Comparison of ENCODE assay signal across 23 mouse cellular contexts in the genomic region with DNA sequence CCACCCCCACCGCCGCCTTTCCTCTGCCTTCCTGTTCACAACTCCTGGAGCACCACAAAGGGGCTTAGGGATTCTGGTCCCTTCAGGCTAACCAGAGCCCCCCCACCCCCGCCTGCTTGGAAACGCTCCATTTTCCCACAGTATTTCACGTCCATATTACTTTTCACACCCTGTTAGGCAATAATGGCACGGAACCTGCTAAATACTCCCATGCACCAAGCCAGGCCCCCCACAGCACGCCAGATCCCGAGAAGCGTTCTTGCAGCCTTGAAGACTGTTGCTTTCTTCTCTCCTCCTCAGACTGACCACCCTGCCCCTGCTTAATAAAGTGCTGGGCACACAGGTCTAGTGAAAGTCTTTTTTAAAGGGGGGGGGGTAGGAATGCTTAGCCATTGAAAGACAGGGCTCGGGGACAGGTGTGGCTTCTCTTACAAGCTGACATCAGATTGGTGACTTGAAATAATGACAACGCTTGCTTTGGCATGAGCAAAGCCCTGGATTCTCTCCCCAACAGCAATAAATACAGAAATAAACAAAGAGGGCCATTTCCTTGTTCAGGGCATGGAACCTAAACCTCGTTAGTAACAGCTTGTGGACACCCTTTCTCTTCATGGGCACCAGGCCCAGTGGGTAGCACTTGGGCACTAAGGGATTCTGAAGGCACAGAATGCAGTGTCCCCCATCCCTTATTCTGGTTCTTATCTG. TPM values are rescaled to one million over a fixed set of nuclear protein-coding genes. Genes with fewer than 3 reads are reported as not detected.
A peak's percentile ranks its signal among the peaks of the same experiment; 100 is the strongest.
DNase-seq lines count a peak whose midpoint lies in the region; ATAC-seq lines count a peak whose summit lies in the region.
"Had no signal": no experiment of that assay in that cellular context is flagged by ENCODE, and none has a peak within 500 bp of the region (broad histone marks: within the 10 kb centered on the region; RNA-seq: fewer than 3 reads in every experiment).

No protein-coding gene starts in this region.

- no peak for ATAC-seq in midbrain, embryonic 11.5 days (ENCODE audit: low FRiP score)
- ATAC-seq in midbrain, embryonic 16.5 days: no peak
- peak; percentile 45; the same call in 1 of the 2 replicates for ATAC-seq in limb, embryonic 12.5 days (ENCODE audit: insufficient number of reproducible peaks, insufficient read depth, low FRiP score, low TSS enrichment, low read depth)
- ATAC-seq: lung, postnatal 0 days; midbrain, embryonic 15.5 days had no signal

- H3K4me1 ChIP-seq in heart, embryonic 10.5 days: peaks cover 62% of the 10 kb centered on the region
- peaks cover 5% of the 10 kb centered on the region for H3K4me1 ChIP-seq in midbrain, embryonic 11.5 days (ENCODE audit: control insufficient read depth, insufficient read depth, low read length)
- H3K4me1 ChIP-seq in midbrain, embryonic 16.5 days (ENCODE audit: control insufficient read depth, insufficient read depth, low read length): peaks cover 4% of the 10 kb centered on the region; the same call in 1 of the 2 replicates
- H3K4me1 ChIP-seq in limb, embryonic 12.5 days (replicated peaks): peaks cover 85% of the 10 kb centered on the region

- H3K9ac ChIP-seq in midbrain, embryonic 11.5 days (ENCODE audit: low read length): no peak overlapping the region
- H3K9ac ChIP-seq in midbrain, embryonic 16.5 days (ENCODE audit: low read depth, low read length): no peak overlapping the region
- peak overlapping the region; percentile 63; the same call in 1 of the 2 replicates for H3K9ac ChIP-seq in limb, embryonic 12.5 days (replicated peaks)
- H3K9ac ChIP-seq: embryonic facial prominence, embryonic 12.5 days; midbrain, embryonic 15.5 days had no signal

- peaks cover 6% of the 10 kb centered on the region; the same call in 1 of the 2 replicates for H3K36me3 ChIP-seq in heart, embryonic 10.5 days
- H3K36me3 ChIP-seq in midbrain, embryonic 11.5 days (ENCODE audit: control insufficient read depth, insufficient read depth, low read length): no peaks in the 10 kb centered on the region
- H3K36me3 ChIP-seq in midbrain, embryonic 16.5 days (ENCODE audit: control insufficient read depth, insufficient read depth, low read length): no peaks in the 10 kb centered on the region
- no peaks in the 10 kb centered on the region for H3K36me3 ChIP-seq in limb, embryonic 12.5 days
- H3K36me3 ChIP-seq: embryonic facial prominence, embryonic 12.5 days; midbrain, embryonic 15.5 days had no signal

- H3K9me3 ChIP-seq in heart, embryonic 10.5 days: no peaks in the 10 kb centered on the region
- no peaks in the 10 kb centered on the region for H3K9me3 ChIP-seq in midbrain, embryonic 11.5 days (ENCODE audit: control insufficient read depth, low read length)
- no peaks in the 10 kb centered on the region for H3K9me3 ChIP-seq in midbrain, embryonic 16.5 days (replicated peaks; ENCODE audit: control insufficient read depth, low read length, poor library complexity, severe bottlenecking)
- no peaks in the 10 kb centered on the region for H3K9me3 ChIP-seq in limb, embryonic 12.5 days
- H3K9me3 ChIP-seq: embryonic facial prominence, embryonic 12.5 days; midbrain, embryonic 15.5 days had no signal

- WGBS in heart, embryonic 10.5 days: 38% methylated on average over 10 of the region's 12 CpGs
- 2% methylated on average over 12 of the region's 12 CpGs for WGBS in midbrain, embryonic 11.5 days
- 3% methylated on average over 10 of the region's 12 CpGs for WGBS in midbrain, embryonic 16.5 days
- WGBS in limb, embryonic 12.5 days: 13% methylated on average over 10 of the region's 12 CpGs

- peaks cover 62% of the 10 kb centered on the region for H3K27me3 ChIP-seq in heart, embryonic 10.5 days (ENCODE audit: insufficient read depth, poor library complexity, severe bottlenecking)
- H3K27me3 ChIP-seq in midbrain, embryonic 11.5 days (ENCODE audit: control insufficient read depth, insufficient read depth, low read length): peaks cover 98% of the 10 kb centered on the region
- H3K27me3 ChIP-seq in midbrain, embryonic 16.5 days (ENCODE audit: control insufficient read depth, insufficient read depth, low read depth, low read length): peaks cover 91% of the 10 kb centered on the region
- H3K27me3 ChIP-seq in limb, embryonic 12.5 days: peaks cover 80% of the 10 kb centered on the region

- DNase-seq in heart, embryonic 10.5 days (ENCODE audit: low spot score): peak; percentile 51
- no peak for DNase-seq in heart, adult 18-20 months
- peak; percentile 84 for DNase-seq in midbrain, embryonic 11.5 days (ENCODE audit: low spot score, missing footprints)
- DNase-seq in embryo, embryonic 11 days: peak; percentile 14
- no peak for DNase-seq in yolk sac, embryonic 10.5 days (ENCODE audit: low spot score)
- DNase-seq in left cerebral cortex, postnatal 36 days (ENCODE audit: low spot score in 2 of 2): no peak
- DNase-seq: adrenal gland, postnatal 25 days; B cell, adult 2 months; cerebellum, adult 11-12 months; cerebellum, postnatal 25 days; heart, postnatal 36 days; kidney, adult 11 months; liver; right cerebral cortex, postnatal 25 days; thymus, postnatal 14 days had no signal

- peak overlapping the region; percentile 91; the same call in 1 of the 2 replicates for H3K27ac ChIP-seq in heart, embryonic 10.5 days
- no peak overlapping the region for H3K27ac ChIP-seq in midbrain, embryonic 11.5 days (ENCODE audit: low read depth, low read length)
- H3K27ac ChIP-seq in midbrain, embryonic 16.5 days (ENCODE audit: low read length): no peak overlapping the region
- peak overlapping the region; percentile 91 for H3K27ac ChIP-seq in limb, embryonic 12.5 days
- H3K27ac ChIP-seq: embryonic facial prominence, embryonic 12.5 days; midbrain, embryonic 15.5 days had no signal

- intact Hi-C loops in left cerebral cortex, postnatal 36 days (cut with DNase I): loop anchor here (10.0 kb wide), 1 partner anchor 192 kb away; no protein-coding TSS in a partner anchor

- H3K4me2 ChIP-seq in midbrain, embryonic 11.5 days: no peak overlapping the region
- H3K4me2 ChIP-seq in midbrain, embryonic 16.5 days (ENCODE audit: low read length): no peak overlapping the region
- peak overlapping the region; percentile 62 for H3K4me2 ChIP-seq in limb, embryonic 12.5 days
- H3K4me2 ChIP-seq: midbrain, embryonic 15.5 days had no signal

- H3K4me3 ChIP-seq in heart, embryonic 10.5 days: 0 out of 2 replicates have a peak overlapping the region, but pooled peaks have one; percentile 5
- no peak overlapping the region for H3K4me3 ChIP-seq in midbrain, embryonic 11.5 days (ENCODE audit: low read depth, low read length)
- H3K4me3 ChIP-seq in midbrain, embryonic 16.5 days (ENCODE audit: low read depth, low read length): no peak overlapping the region
- peak overlapping the region; percentile 39 for H3K4me3 ChIP-seq in limb, embryonic 12.5 days (replicated peaks)
- H3K4me3 ChIP-seq: embryonic facial prominence, embryonic 12.5 days; midbrain, embryonic 15.5 days had no signal

RNA-seq across cellular contexts. Expression of gene Hand2, which starts 21.8 kb away (rescaled TPM):
- polyA plus RNA-seq in heart, embryonic 10.5 days (2016; fragmentation: Nextera tagmentation; extraction: Ambion mirVana): 10.3 and 16.7 TPM in 2 replicates
- total RNA-seq in heart, adult 18-20 months (2021): 10 to 100 TPM; 76.2 to 83.1 TPM
- not detected in 2 replicates for polyA plus RNA-seq in midbrain, embryonic 11.5 days (2014; fragmentation: Nextera tagmentation; extraction: Ambion mirVana)
- not detected in 2 replicates for polyA plus RNA-seq in midbrain, embryonic 16.5 days (2015; fragmentation: Nextera tagmentation; extraction: Ambion mirVana)
- polyA plus RNA-seq in limb, embryonic 12.5 days (2016; fragmentation: Nextera tagmentation; extraction: Ambion mirVana): 19.6 and 23.7 TPM in 2 replicates
- total RNA-seq in left cerebral cortex, postnatal 36 days (2021): not detected
- total RNA-seq: granulocyte monocyte progenitor cell, adult 5-6 weeks; layer of hippocampus, postnatal 10 days; left cerebral cortex, adult 8-10 months had no signal
- polyA plus RNA-seq: midbrain, embryonic 15.5 days had no signal

Comparison
In these comparisons a context has a peak if more than half of its experiments do, and no peak if none do; other contexts are left out.
1. DNase-seq: peak in heart, embryonic 10.5 days (single experiment), midbrain, embryonic 11.5 days (single experiment) and embryo, embryonic 11 days (single experiment); none in heart, adult 18-20 months (0 of 2), yolk sac, embryonic 10.5 days (single experiment) and left cerebral cortex, postnatal 36 days (0 of 2).
2. H3K27ac ChIP-seq: peak in heart, embryonic 10.5 days (single experiment) and limb, embryonic 12.5 days (single experiment); none in midbrain, embryonic 11.5 days (single experiment) and midbrain, embryonic 16.5 days (single experiment).
3. H3K4me3 ChIP-seq: peak in heart, embryonic 10.5 days (single experiment) and limb, embryonic 12.5 days (single experiment); none in midbrain, embryonic 11.5 days (single experiment) and midbrain, embryonic 16.5 days (single experiment).
4. RNA of gene Hand2, which starts 21.8 kb away (polyA plus RNA-seq): 19.6 to 23.7 TPM in limb, embryonic 12.5 days and 10.3 to 16.7 TPM in heart, embryonic 10.5 days; not detected in midbrain, embryonic 11.5 days and not detected in midbrain, embryonic 16.5 days; every median in the first group is over 10 times any median in the second.